Mouse (Mus musculus) heart, postnatal 0 days (tissue): ENCODE data around the gene Ess2.

ENCODE experiments used
- CTCF ChIP-seq: IDR thresholded peaks from 2 replicates; pipeline ENCODE4 v1.5.1; 2016; ENCODE audit warnings: antibody characterized with exemption, control low read depth, low read depth
- EP300 ChIP-seq: IDR thresholded peaks from 2 replicates; pipeline ENCODE4 v1.6.1; 2016; ENCODE audit warnings: antibody characterized with exemption, low read depth

DNA sequence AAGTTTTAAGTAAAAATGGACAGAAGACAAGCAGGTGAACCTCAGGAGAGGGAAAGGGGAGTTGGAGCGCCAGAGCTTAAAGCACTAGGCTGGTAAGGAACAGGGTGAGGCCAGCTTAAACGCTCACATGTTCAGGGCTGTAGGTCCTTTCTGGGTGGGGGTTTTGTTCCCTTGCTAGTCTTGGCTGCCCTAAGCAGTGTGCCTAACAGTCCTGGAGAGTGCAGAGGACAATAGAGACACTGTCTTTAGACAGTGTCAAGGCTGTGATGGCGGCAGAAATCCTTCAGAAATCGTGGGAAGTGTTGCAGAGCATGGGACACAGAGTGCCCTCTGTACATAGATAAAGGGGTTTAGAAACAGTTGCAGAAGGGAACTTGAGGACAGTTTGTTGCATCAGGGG, 38.9 kb upstream of the Ess2 start:
- no peak for TF ChIP-seq CTCF
- TF ChIP-seq EP300, result no peak
